Mouse (Mus musculus) adrenal gland, postnatal 14 days (tissue): ENCODE data around the gene Eml1. TPM values are rescaled to one million over a fixed set of nuclear protein-coding genes. Genes with fewer than 3 reads are reported as not detected.

Source experiments
- DNase-seq: peaks from one replicate; pipeline ENCODE4 v3.0.0; 2021; ENCODE audit warnings: mixed read lengths
- total RNA-seq: library from RNA; stranded (reverse); gene quantifications from 2 replicates; pipeline ENCODE4 v1.2.3, GENCODE M21; 2021

The Eml1 gene
- total RNA-seq, 1 experiment from 2014 or later, result 32.9 TPM

DNA sequence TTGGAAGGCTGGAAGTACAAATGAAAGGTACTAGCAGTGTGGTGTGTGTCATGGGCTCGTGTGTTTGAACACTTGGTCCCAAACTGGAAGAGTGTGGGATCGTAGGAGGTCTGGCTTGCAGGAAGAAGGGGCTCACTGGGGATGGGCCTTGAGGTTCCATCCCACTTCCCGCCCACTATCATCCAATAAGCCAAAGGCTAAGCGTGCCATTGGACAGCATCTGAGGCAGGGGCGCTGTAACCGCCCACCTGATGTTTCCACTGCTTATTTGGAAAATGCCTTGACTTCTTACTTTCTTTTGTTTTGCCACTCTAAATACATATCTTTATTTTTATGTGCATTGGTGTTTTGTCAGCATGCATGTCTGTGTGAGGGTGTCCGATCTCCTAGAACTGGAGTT, 181.0 kb downstream of the Eml1 start:
- DNase-seq, result no peak

- DNase-seq, result no peak
These were observed 182.3 kb downstream of the Eml1 start for GRCm38 (mm10) chr12:108553079-108553478.

DNA sequence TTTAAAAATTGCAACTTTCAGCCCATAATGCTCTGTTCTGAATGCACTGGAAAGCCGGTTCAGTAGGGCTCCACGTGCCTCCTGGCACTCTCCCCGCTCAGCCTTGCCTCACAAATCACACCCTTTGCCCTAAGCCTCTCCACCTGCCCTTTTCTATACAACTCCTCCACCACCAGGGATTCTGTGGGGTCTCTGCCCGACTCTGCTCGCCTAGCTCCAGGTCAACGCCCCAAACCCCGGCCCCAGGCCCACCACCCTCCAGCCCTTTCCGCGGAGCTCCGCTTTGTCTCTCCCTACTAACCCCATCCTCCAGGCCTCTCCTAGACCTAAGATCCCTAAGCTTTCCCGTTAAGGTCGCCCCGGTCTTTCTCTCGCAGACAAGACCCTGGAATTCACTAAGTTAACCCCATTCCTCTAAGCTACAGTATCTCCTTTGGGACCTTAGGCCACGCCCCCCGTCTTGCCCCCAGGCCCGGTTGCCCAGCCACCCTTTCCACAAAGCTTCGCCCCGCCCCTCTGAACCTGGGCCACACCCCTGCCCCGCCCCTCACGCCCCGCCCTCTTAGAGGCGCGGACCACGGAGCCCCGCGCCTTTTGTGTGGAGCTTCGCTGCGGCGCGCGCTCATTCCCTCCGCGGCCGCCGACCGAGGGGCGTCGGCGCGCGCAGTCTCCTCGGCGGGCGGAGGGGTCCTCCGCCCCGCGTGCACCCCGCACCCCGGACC, 183.5 kb downstream of the Eml1 start, which contains the start of gene Evl:
Gene Evl, plus strand, starts transcription at position 601 of the 722 bp plus-strand sequence.
- peak; percentile 94 for DNase-seq

- peak; percentile 53 for DNase-seq
These were observed 184.3 kb downstream of the Eml1 start for GRCm38 (mm10) chr12:108554861-108555556.

DNA sequence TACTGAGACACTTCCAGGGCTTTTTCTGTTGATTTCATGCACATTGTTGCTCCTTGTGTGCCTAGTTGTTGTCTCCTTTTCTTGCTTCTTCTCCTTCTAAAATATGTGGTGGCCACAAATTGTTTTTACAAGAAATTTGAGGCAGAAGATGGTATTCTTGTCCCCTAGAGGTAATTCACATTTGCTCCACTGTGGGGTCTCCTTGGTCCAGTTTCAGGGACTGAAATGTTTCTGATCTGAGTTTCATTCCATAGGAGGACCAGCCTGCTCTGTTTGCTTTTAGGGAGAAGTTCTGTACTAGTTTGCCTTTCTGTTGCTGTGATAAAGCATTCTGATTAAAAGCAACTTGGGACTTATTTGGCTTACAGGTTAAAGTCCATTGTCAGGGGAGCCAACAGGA, 187.4 kb downstream of the Eml1 start:
- no peak for DNase-seq

DNA sequence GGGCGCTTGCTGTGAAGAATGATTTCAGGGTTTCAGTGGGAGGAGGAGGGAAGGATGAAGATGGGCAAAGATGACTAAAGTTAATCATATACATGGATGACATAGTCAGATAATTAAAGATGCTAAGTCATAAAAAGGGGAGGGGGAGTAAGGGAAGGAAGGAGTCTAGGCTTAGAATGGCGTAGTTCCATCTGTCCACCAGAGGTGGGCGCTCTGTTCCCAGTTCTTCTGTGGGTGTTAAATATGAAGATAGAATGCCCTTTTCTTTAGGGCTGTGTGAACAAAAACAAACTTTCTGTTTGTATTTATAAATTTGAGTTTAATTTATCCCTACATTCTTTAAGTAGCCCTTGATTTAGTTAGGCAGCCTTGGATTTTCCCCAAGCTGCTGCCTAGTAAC, 192.5 kb downstream of the Eml1 start:
- peak; percentile 24 for DNase-seq

DNA sequence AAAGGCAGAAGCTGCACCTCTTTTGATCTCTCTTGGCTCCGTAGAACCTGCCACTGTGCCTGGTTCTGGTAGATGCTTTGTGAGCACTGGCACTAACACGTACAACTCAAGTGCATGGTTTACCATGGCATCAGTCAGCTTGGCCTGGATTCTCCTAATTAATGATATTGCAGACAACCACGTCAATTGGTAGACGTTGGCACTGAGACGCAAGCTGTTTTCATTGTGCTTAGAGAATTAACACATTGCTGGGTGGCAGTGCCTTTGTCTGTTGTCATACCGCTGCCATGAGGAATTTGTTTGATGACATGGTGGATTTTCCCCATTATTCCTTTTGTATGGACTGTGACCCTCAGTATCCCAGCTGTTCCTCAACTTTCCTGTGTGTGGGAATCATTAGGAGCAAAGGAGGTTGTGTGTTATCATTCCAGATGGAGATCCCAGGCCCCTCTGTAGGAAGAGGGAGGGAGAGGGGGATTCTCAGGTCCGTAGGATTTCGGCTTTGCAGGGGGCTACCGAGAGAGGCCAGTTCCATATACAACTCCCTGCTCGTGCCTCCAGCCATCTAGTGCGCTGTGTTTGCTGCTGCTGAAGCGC, 194.3 kb downstream of the Eml1 start:
- DNase-seq, result no peak

DNA sequence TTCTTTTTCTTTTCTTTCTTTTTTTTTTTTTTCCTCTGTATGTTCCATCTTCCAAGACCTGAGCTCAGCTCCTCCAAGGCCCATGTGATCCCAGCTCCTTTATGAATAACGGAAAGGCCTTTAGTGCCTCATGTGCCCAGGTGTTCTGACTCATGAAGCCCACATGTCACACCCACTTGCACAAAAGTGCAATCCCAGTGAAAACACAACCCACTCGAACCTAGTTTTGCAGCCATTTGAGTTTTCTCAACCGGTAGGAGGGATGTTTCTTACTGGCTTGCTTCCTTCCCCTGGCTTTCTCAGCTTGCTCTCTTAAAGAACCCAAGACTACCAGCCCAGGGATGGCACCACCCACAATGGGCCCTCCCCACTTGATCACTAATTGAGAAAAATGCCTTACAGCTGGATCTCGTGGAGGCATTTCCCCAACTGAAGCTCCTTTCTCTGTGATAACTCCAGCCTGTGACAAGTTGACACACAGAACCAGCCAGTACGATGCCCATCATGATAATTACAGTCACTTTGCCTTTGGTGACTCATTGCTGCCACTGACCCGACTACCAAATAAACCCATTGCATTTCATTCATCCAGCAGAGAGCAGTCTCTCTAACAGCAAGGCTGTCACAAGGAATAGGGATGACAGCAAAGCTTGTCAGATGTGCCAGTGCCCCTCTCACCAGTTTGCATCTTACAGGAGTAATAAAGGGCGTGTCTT, 208.6 kb downstream of the Eml1 start:
- peak; percentile 17 for DNase-seq

DNA sequence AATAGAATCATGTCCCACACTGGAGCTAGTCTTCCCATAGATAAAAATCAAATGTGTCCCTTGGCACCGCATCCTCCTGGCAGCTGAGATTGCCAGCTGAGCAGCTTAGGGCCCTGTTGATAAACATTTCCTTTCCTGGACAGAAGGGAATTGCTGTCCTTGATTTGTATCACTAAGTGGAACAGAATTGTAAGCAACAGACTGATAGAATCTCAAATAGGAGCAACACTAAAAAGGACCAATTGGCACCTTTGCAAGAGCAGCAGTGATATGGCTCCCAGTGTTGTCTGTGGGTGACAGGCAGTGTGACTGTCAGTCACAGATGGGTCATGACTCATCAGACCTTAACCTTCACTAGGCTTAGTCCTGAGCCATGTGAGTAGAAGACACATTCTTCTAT, 213.0 kb downstream of the Eml1 start:
- DNase-seq, result peak; percentile 34

Other genes with a start within 250 kb of the Eml1 start
- 92.3 and 93.2 TPM in 2 replicates for gene Setd3, start 191.6 kb upstream of the Eml1 start, total RNA-seq
- 31.5 and 31.7 TPM in 2 replicates for gene Ccnk, start 191.4 kb upstream of the Eml1 start, total RNA-seq
- gene Ccdc85c, start 95.5 kb upstream of the Eml1 start, total RNA-seq, result 21.6 and 23.0 TPM in 2 replicates
- 0.67 and 0.79 TPM in 2 replicates for gene Hhipl1, start 64.7 kb upstream of the Eml1 start, total RNA-seq
- 1.7 and 2.0 TPM in 2 replicates for gene Cyp46a1, start 36.6 kb upstream of the Eml1 start, total RNA-seq
- gene Evl, start 183.8 kb downstream of the Eml1 start, total RNA-seq, result 67.3 and 107 TPM in 2 replicates